Mouse (Mus musculus): Measurements from ENCODE around the gene Skp1a. TPM values are rescaled to one million over a fixed set of nuclear protein-coding genes. Genes with fewer than 3 reads are reported as not detected.

Skp1a gene
- polyA plus RNA-seq, 1 experiment from 2014 or later: 1,143 TPM

DNA sequence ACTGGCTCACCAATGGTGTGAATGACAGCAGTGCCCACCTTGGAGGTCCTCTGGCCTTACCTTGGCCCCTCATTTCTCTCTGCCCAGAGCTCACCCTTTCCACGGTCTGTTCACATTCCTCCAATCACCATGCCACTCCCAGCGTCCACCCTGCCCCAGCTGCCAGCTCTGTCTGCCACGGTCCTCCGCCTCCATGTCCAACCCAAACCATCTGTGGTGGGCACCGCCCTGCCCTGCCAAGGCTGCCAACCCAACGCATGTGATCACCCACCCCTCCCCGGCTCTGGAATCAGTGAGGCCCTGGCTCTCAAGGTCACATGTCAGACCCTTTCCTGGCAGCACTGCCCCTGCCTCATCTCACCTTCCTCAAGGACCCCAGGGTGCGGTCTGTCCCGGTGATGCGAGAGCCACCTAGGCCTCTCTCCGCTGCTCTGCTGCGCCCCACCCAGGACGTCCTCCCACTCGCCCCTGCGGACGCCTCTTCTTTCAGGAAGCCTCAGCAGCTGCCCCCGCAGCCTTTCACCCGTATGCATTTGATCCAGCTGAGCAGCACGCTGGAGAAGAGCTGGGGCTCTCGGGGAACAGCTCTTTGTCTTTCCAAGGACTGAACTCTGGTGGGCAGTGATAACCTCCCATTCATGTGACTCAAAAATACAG is 42.8 kb downstream of the Skp1a start:
- Histone ChIP-seq H3K27ac (ENCODE audit: low read length) (no peak overlapping the region), H3K4me3 (replicated peaks; ENCODE audit: low read length) (no peak overlapping the region), H3K4me2 (ENCODE audit: low read length) (no peak overlapping the region), H3K4me1 (replicated peaks; ENCODE audit: control insufficient read depth, insufficient read depth, low read length) (no peaks in the 10 kb centered on the region), H3K36me3 (ENCODE audit: control insufficient read depth, insufficient read depth) (no peaks in the 10 kb centered on the region), H3K9ac (replicated peaks; ENCODE audit: low read depth, low read length) (no peak overlapping the region), H3K9me3 (ENCODE audit: control insufficient read depth, low read length) (no peaks in the 10 kb centered on the region), H3K27me3 (replicated peaks; ENCODE audit: control insufficient read depth, insufficient read depth, low read length) (no peaks in the 10 kb centered on the region)
- ATAC-seq: no peak
- 89% methylated on average over 20 of the region's 20 CpGs for WGBS

DNA sequence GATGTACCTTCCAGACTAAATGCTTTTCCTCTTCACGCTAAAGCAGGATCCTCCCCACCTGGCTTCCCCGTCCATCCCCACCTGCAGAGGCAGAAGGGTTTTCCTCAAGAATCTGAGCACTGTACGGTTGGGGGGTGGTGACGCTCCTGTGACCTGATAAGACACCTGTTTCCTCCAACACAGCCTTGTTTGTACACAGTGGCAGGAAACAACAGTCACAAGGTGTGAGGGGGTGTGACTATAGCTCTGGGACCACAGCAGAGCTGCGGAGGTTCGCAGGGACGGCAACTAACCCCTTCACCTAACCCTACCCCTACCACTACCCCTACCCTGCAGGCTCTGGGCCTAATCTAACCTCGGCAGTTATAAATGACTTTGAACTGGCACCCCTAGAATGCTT is 43.6 kb downstream of the Skp1a start:
- Histone ChIP-seq H3K4me1 (replicated peaks; ENCODE audit: control insufficient read depth, insufficient read depth, low read length) (no peaks in the 10 kb centered on the region), H3K27me3 (replicated peaks; ENCODE audit: control insufficient read depth, insufficient read depth, low read length) (no peaks in the 10 kb centered on the region), H3K4me2 (ENCODE audit: low read length) (no peak overlapping the region), H3K9me3 (ENCODE audit: control insufficient read depth, low read length) (no peaks in the 10 kb centered on the region), H3K9ac (replicated peaks; ENCODE audit: low read depth, low read length) (no peak overlapping the region), H3K4me3 (replicated peaks; ENCODE audit: low read length) (no peak overlapping the region), H3K27ac (ENCODE audit: low read length) (no peak overlapping the region), H3K36me3 (ENCODE audit: control insufficient read depth, insufficient read depth) (no peaks in the 10 kb centered on the region)
- no peak for ATAC-seq
- 87% methylated on average over 8 of the region's 8 CpGs for WGBS

DNA sequence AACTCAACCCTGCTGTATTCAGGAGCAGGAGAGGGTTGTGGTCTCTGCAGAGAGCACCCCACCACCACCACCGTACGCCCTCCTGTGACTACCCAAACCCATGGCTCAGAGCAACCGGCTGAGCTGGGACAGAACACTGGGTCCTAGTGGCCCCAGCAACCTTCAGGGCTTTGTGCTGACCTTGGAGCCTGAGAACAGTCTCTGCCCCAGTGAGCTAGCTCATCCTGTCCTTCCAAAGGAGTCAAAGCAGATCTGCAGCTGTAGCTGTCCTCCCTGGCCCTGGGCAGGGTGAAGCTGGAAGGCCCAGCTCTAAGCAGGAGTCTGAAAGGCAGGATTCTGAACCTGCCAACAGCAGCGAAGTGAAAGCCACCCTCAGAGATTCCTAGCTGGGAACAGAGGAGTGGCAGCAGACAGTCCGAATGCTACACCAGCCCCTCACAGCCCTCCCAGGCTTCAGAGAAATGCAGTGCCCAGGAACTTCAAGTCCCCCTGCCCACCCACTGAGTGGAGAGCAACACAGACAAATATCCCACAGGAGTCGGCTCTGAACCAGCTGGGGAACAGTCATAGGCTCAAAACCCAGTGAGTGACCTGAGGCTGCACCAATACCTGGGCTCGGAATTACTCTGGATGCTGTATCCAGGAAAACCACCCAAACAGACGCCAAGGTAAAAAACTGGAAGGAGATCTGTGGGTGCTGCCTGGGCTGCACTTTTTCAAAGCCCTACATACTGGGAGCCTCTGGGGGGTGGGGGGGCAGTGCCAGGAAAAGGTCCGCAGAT is 44.2 kb downstream of the Skp1a start:
- 83% methylated on average over 9 of the region's 9 CpGs for WGBS
- H3K4me2 ChIP-seq (ENCODE audit: low read length): no peak overlapping the region
- ATAC-seq: no peak
- H3K36me3 ChIP-seq (ENCODE audit: control insufficient read depth, insufficient read depth): no peaks in the 10 kb centered on the region
- no peak overlapping the region for H3K27ac ChIP-seq (ENCODE audit: low read length)
- no peaks in the 10 kb centered on the region for H3K9me3 ChIP-seq (ENCODE audit: control insufficient read depth, low read length)
- no peaks in the 10 kb centered on the region for H3K4me1 ChIP-seq (replicated peaks; ENCODE audit: control insufficient read depth, insufficient read depth, low read length)
- H3K4me3 ChIP-seq (replicated peaks; ENCODE audit: low read length): no peak overlapping the region
- H3K9ac ChIP-seq (replicated peaks; ENCODE audit: low read depth, low read length): no peak overlapping the region
- H3K27me3 ChIP-seq (replicated peaks; ENCODE audit: control insufficient read depth, insufficient read depth, low read length): no peaks in the 10 kb centered on the region

DNA sequence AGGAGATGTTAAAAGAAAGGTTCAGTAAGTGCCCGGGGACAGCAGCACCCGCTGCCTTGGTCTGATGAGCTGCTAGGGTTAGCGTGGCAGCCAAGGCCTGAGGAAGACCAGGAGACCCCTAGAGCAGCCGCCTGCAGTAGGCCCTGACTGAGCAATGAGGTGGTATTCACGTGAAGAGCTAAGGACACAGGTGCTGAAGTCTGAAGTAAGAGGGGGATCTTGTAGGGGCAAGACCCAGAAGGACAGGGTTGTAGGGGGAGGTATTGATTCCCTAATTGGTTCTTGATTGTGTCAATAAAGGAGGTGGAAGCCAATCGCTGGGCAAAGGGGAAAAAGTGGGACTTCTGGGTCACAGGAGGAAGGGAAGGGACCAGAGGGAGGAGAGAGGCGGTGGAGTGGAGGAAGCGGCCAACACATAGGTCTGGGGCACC is 45.2 kb downstream of the Skp1a start:
- no peaks in the 10 kb centered on the region for H3K9me3 ChIP-seq (ENCODE audit: control insufficient read depth, low read length)
- no peak overlapping the region for H3K27ac ChIP-seq (ENCODE audit: low read length)
- 0 out of 2 replicates have a peak, but pooled peaks cover 1% of the 10 kb centered on the region for H3K27me3 ChIP-seq (replicated peaks; ENCODE audit: control insufficient read depth, insufficient read depth, low read length)
- H3K4me1 ChIP-seq (replicated peaks; ENCODE audit: control insufficient read depth, insufficient read depth, low read length): no peaks in the 10 kb centered on the region
- WGBS: 88% methylated on average over 8 of the region's 8 CpGs
- no peak overlapping the region for H3K4me2 ChIP-seq (ENCODE audit: low read length)
- no peak overlapping the region for H3K4me3 ChIP-seq (replicated peaks; ENCODE audit: low read length)
- ATAC-seq: no peak
- H3K9ac ChIP-seq (replicated peaks; ENCODE audit: low read depth, low read length): no peak overlapping the region
- no peaks in the 10 kb centered on the region for H3K36me3 ChIP-seq (ENCODE audit: control insufficient read depth, insufficient read depth)

DNA sequence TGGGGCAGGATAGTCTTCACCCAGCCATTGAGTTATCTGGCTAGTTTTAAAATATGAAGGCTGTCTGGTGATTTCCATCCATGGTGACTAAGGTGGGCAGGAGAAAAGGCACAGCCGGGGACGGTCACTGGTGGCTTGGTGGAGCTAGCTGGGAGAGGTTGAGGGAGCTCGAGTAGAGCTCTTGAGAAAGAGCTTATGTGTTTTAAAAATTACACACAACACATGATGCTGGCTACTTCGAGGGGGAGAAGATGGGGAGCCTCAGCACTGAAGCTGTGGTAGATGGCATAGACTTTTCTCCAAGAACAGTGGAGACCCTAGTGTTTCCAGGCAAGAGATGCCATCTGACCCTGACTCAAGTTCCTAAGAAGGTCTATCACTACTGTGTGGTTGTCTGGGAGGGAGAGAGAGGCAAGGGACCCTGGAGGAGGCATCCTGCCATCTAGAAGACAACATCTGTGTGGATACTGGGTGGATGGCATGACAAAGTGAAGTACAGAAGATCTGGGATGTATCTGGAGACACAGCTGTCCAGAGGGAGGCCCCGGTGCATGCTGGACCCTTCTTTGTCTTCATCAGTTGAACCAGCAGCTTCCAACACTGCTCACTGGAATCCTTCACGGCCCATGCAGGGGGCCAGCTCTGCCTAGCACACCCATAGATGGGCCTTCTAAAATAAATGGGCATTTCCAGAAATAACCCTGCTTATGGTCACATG is 45.8 kb downstream of the Skp1a start:
- H3K27me3 ChIP-seq (replicated peaks; ENCODE audit: control insufficient read depth, insufficient read depth, low read length): 0 out of 2 replicates have a peak, but pooled peaks cover 2% of the 10 kb centered on the region
- H3K27ac ChIP-seq (ENCODE audit: low read length): no peak overlapping the region
- H3K36me3 ChIP-seq (ENCODE audit: control insufficient read depth, insufficient read depth): no peaks in the 10 kb centered on the region
- H3K9ac ChIP-seq (replicated peaks; ENCODE audit: low read depth, low read length): no peak overlapping the region
- H3K4me3 ChIP-seq (replicated peaks; ENCODE audit: low read length): no peak overlapping the region
- peaks cover 3% of the 10 kb centered on the region; the same call in 1 of the 2 replicates for H3K4me1 ChIP-seq (replicated peaks; ENCODE audit: control insufficient read depth, insufficient read depth, low read length)
- WGBS: 90% methylated on average over 6 of the region's 6 CpGs
- no peak overlapping the region for H3K4me2 ChIP-seq (ENCODE audit: low read length)
- no peaks in the 10 kb centered on the region for H3K9me3 ChIP-seq (ENCODE audit: control insufficient read depth, low read length)
- ATAC-seq: no peak

DNA sequence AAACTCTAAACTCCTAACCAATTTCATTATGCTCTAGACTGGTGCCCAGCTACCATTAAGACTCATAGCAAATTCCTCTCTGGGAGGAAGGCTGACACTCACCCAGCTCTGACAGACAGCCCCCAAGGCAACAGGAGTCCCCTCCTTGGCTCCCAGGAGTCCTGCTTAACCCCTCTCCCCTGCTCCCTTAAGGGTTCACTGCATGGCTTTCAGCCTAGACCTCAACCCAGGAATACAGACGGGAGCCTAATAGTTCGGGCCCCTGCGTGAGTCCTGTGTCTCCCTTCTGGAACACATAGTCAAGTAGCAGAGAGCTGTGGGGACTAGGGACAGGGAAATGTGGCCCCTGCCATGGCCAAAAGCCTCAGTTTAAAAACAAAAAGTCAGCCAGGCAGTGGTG is 46.4 kb downstream of the Skp1a start:
- 87% methylated on average over 3 of the region's 3 CpGs for WGBS
- Histone ChIP-seq H3K4me2 (ENCODE audit: low read length) (no peak overlapping the region), H3K9ac (replicated peaks; ENCODE audit: low read depth, low read length) (no peak overlapping the region), H3K4me3 (replicated peaks; ENCODE audit: low read length) (no peak overlapping the region), H3K4me1 (replicated peaks; ENCODE audit: control insufficient read depth, insufficient read depth, low read length) (peaks cover 6% of the 10 kb centered on the region; the same call in 1 of the 2 replicates), H3K36me3 (ENCODE audit: control insufficient read depth, insufficient read depth) (no peaks in the 10 kb centered on the region), H3K27me3 (replicated peaks; ENCODE audit: control insufficient read depth, insufficient read depth, low read length) (0 out of 2 replicates have a peak, but pooled peaks cover 2% of the 10 kb centered on the region), H3K27ac (ENCODE audit: low read length) (no peak overlapping the region), H3K9me3 (ENCODE audit: control insufficient read depth, low read length) (no peaks in the 10 kb centered on the region)
- no peak for ATAC-seq

DNA sequence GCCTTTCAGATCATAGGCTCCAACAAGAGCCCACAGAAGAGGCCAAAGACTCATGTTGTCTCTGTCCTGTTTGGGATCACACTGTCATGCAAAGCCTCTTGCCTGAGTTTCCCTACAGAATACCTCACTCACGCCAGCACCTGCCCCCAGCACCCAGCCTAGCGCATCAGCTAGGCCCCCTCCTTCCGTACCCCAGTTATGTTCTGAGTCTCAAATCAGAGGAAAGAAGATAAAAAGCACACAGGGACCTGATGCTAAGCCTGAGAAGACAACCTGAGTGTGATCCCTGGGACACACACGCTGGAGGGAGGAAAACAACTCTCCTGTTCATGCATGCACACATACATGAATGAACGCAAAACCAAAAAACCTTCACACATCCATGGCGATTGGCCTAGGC is 47.2 kb downstream of the Skp1a start:
- Histone ChIP-seq H3K9me3 (ENCODE audit: control insufficient read depth, low read length) (no peaks in the 10 kb centered on the region), H3K27ac (ENCODE audit: low read length) (no peak overlapping the region), H3K4me2 (ENCODE audit: low read length) (no peak overlapping the region), H3K9ac (replicated peaks; ENCODE audit: low read depth, low read length) (no peak overlapping the region), H3K27me3 (replicated peaks; ENCODE audit: control insufficient read depth, insufficient read depth, low read length) (0 out of 2 replicates have a peak, but pooled peaks cover 6% of the 10 kb centered on the region), H3K4me3 (replicated peaks; ENCODE audit: low read length) (no peak overlapping the region), H3K36me3 (ENCODE audit: control insufficient read depth, insufficient read depth) (no peaks in the 10 kb centered on the region), H3K4me1 (replicated peaks; ENCODE audit: control insufficient read depth, insufficient read depth, low read length) (peaks cover 13% of the 10 kb centered on the region)
- no peak for ATAC-seq
- WGBS: 86% methylated on average over 6 of the region's 6 CpGs

DNA sequence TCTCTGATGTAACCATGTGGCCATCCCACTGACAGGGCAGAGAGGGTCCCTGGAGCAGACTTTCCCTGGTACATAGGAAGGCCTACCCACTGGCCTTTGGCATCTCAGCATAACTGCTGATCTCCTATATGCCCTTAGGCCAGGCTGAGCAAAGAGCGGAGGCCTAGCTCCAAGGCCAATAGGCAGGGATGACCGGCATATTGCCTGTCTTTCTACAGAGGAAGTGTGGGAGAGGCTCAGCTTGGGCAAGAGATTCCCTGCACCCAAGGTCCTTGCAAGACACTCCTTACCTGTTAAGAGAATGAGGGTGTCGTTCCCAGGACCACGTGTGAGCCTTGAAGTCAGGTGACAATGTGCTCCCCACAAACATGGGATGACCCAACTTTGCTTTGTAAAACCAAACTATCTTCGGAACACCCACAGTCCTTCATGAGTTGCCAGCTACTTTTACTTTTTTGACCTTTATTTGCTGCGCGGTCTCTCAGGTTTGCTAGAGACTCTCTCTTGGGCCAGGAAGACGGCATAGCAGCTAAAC is 47.9 kb downstream of the Skp1a start:
- no peaks in the 10 kb centered on the region for H3K9me3 ChIP-seq (ENCODE audit: control insufficient read depth, low read length)
- H3K36me3 ChIP-seq (ENCODE audit: control insufficient read depth, insufficient read depth): no peaks in the 10 kb centered on the region
- 96% methylated on average over 8 of the region's 8 CpGs for WGBS
- no peak overlapping the region for H3K4me3 ChIP-seq (replicated peaks; ENCODE audit: low read length)
- H3K4me1 ChIP-seq (replicated peaks; ENCODE audit: control insufficient read depth, insufficient read depth, low read length): peaks cover 20% of the 10 kb centered on the region
- no peak overlapping the region for H3K4me2 ChIP-seq (ENCODE audit: low read length)
- H3K27ac ChIP-seq (ENCODE audit: low read length): no peak overlapping the region
- 0 out of 2 replicates have a peak, but pooled peaks cover 6% of the 10 kb centered on the region for H3K27me3 ChIP-seq (replicated peaks; ENCODE audit: control insufficient read depth, insufficient read depth, low read length)
- ATAC-seq: no peak
- no peak overlapping the region for H3K9ac ChIP-seq (replicated peaks; ENCODE audit: low read depth, low read length)

All from forebrain, embryonic 16.5 days (tissue).